Mouse (Mus musculus) embryonic facial prominence, embryonic 14.5 days (tissue): ENCODE data around the gene Crebrf. TPM values are rescaled to one million over a fixed set of nuclear protein-coding genes. Genes with fewer than 3 reads are reported as not detected.

Experiments
- ATAC-seq: fragments of 200-750 bp; cut with Nextera tagmentation; 2 replicates; pipeline ENCODE4 v1.8.0; 2017; ENCODE audit warnings: low read depth, moderate number of reproducible peaks, moderate TSS enrichment
- DNase-seq: peaks from one replicate; pipeline ENCODE4 v3.0.0-alpha.2; 2015; ENCODE audit warnings: low spot score
- H3K27ac ChIP-seq: fragments of 300-500 bp; sonication (generic); replicated peaks from 2 replicates; pipeline ENCODE4 v1.5.1; 2014; ENCODE audit warnings: low read depth, mild to moderate bottlenecking, low read length, moderate library complexity
- H3K27me3 ChIP-seq: fragments of 300-500 bp; sonication (generic); replicated peaks from 2 replicates; pipeline ENCODE4 v1.6.1; 2014; ENCODE audit warnings: low read length; ENCODE audit not compliant: control insufficient read depth, insufficient read depth
- H3K36me3 ChIP-seq: fragments of 300-500 bp; sonication (generic); 2 replicates; pipeline ENCODE4 v1.6.1; 2014; ENCODE audit warnings: low read length, mixed read lengths; ENCODE audit not compliant: control insufficient read depth, insufficient read depth
- H3K4me1 ChIP-seq: fragments of 300-500 bp; sonication (generic); 2 replicates; pipeline ENCODE4 v1.6.1; 2014; ENCODE audit warnings: antibody characterized with exemption, low read length; ENCODE audit not compliant: control insufficient read depth, insufficient read depth
- H3K4me2 ChIP-seq: fragments of 300-500 bp; sonication (generic); 2 replicates; pipeline ENCODE4 v1.6.1; 2014; ENCODE audit warnings: low read depth, mild to moderate bottlenecking, low read length, moderate library complexity, mixed read lengths
- H3K4me3 ChIP-seq: fragments of 300-500 bp; sonication (generic); 2 replicates; pipeline ENCODE4 v1.5.1; 2014; ENCODE audit warnings: low read depth, mild to moderate bottlenecking, low read length
- H3K9ac ChIP-seq: fragments of 300-500 bp; sonication (generic); 2 replicates; pipeline ENCODE4 v1.6.1; 2014; ENCODE audit warnings: low read depth, mild to moderate bottlenecking, low read length, moderate library complexity, mixed read lengths
- H3K9me3 ChIP-seq: fragments of 300-500 bp; sonication (generic); 2 replicates; pipeline ENCODE4 v1.6.1; 2016; ENCODE audit warnings: low read length; ENCODE audit not compliant: control insufficient read depth
- WGBS: fragments of 180-500 bp; shearing (Covaris S2); extraction: QIAGEN DNeasy Blood & Tissue Kit; methylation state at CpG from one replicate; pipeline ENCODE4 v1.1.7; 2014; 5-methylcytosine and 5-hydroxymethylcytosine counted together
- polyA plus RNA-seq: library from polyadenylated mRNA; unstranded; fragments of >200 nt; fragmentation: Nextera tagmentation; extraction: Ambion mirVana; gene quantifications from 2 replicates; pipeline ENCODE4 v1.2.1, GENCODE M21; 2014

The Crebrf gene
- polyA plus RNA-seq, 1 experiment from 2014 or later = 5.1 TPM

DNA sequence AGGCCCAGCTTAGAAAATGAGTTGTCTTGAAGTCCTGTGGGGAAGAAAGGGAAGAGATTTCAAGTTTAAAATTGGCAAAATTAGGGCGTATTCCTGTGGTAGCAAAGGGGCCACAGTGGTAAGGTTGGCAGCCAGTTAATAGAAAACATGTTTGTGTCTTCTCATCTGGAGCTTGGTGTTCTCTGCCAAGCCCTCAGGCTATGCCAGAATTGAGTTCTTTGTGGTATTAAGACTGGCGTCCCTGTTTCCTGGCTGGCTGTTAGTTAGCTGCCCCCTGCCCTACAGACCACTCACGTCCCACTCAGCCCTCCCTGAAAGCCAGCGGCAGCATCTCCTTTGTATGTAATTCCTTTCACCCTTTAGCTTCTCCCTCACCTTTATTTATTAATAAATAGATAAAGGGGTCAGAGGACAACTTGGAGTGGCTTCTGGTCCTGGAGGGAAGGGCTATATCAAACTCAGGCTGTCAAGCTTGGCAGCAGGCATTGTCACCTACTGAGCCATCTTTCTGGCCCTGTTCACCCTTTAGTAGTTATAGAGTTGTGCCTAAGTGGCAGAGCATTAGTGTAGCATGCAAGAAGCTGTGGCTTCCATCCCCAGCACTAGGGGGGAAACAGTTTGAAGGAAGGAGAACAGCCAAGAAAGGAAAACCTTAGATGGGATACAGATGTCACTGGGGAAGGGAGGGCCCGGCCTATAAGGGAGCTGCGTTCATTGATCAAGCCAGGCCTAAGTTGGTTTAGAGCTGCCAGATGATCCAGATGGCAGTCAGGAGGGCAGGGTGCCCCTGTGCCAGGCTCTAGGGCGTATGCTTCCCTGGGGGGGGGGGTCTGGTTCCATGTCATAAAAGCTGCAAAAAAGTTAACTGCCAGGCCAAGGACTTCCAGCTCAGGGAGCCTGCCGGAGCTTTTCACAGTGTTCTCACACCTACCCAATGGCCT lies 26.4 kb upstream of the Crebrf start:
- Histone ChIP-seq H3K36me3 (peaks cover 11% of the 10 kb centered on the region), H3K4me3 (no peak overlapping the region), H3K27ac (peak overlapping the region; percentile 83), H3K9ac (peak overlapping the region; percentile 12; the same call in 1 of the 2 replicates), H3K4me1 (peaks cover 23% of the 10 kb centered on the region), H3K9me3 (no peaks in the 10 kb centered on the region), H3K4me2 (peak overlapping the region; percentile 4; the same call in 1 of the 2 replicates), H3K27me3 (no peaks in the 10 kb centered on the region)
- ATAC-seq (peak; percentile 64), DNase-seq (peak; percentile 79)
- 45% methylated on average over 8 of the region's 8 CpGs for WGBS

DNA sequence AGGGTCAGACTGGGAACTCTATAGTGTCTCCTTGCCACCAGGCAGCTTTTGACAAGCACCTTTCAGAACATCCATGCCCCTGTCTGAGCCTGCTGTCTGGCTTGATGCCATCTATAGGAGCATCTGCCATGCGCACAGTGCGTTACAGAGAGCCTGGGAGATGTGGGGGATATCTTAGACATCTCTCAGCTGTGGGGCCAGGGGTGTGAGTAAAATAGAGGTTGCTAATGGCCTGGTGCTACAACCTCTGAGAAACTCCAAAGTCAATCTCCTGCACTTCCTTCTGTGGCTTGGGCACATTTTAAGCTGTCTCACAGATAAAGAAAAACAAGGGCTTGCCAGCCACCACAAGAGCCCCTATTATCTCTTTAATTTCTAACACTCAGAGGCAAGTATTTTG lies 25.6 kb upstream of the Crebrf start:
- 55% methylated on average over 2 of the region's 2 CpGs for WGBS
- H3K9ac ChIP-seq = peak overlapping the region; percentile 12; the same call in 1 of the 2 replicates
- H3K27ac ChIP-seq = peak overlapping the region; percentile 83
- H3K4me3 ChIP-seq = no peak overlapping the region
- no peak for DNase-seq
- no peaks in the 10 kb centered on the region for H3K27me3 ChIP-seq
- peaks cover 4% of the 10 kb centered on the region for H3K36me3 ChIP-seq
- H3K9me3 ChIP-seq = no peaks in the 10 kb centered on the region
- 0 out of 2 replicates have a peak overlapping the region, but pooled peaks have one; percentile 4 for H3K4me2 ChIP-seq
- H3K4me1 ChIP-seq = peaks cover 25% of the 10 kb centered on the region
- no peak for ATAC-seq

DNA sequence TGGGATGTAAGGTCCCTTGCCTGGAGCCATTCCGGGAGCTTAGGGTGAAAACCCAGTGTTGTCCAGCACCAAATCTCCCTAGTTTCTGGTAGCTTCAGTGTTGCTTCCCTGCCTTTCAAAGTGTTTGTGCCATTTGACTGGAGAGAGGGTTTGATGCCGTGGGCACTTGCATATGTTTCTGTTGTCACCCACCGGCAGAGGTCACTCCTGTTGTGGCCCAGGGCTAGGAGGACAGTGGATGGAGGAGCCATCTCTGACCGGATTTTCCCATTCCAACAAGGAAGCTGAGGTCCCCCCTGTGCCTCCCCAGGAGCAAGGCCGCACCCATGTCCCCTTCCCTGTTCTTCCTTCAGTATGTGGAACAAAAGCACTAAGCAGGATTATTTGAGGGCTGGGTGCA lies 25.2 kb upstream of the Crebrf start:
- no peak overlapping the region for H3K9ac ChIP-seq
- no peak for ATAC-seq
- no peak overlapping the region for H3K4me2 ChIP-seq
- no peaks in the 10 kb centered on the region for H3K36me3 ChIP-seq
- no peak for DNase-seq
- 73% methylated on average over 5 of the region's 5 CpGs for WGBS
- no peaks in the 10 kb centered on the region for H3K9me3 ChIP-seq
- H3K27ac ChIP-seq = peak overlapping the region; percentile 83
- peaks cover 25% of the 10 kb centered on the region for H3K4me1 ChIP-seq
- H3K27me3 ChIP-seq = no peaks in the 10 kb centered on the region
- H3K4me3 ChIP-seq = no peak overlapping the region

DNA sequence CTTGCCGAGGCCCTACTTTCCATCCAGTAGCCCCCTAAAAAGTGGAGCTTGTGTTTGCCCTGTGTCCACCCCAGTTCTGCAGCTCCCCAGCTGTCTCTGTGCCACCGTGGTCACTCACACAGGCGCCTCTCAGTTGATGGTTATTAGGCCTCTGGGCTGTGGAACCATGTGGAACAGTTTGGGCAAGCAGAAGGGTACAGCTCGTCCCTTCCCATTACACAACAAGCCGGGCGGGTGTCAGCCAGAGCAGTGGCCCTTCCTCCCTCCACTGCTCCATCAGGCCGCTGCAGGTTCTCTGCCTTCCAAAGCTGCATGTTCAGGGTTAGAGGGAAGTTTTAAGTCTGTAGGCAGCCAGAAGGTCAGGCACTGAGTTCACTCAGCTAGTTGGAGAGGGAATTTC lies 24.3 kb upstream of the Crebrf start:
- H3K9ac ChIP-seq = no peak overlapping the region
- H3K4me3 ChIP-seq = no peak overlapping the region
- no peaks in the 10 kb centered on the region for H3K9me3 ChIP-seq
- peaks cover 25% of the 10 kb centered on the region for H3K4me1 ChIP-seq
- DNase-seq (no peak), ATAC-seq (no peak)
- no peak overlapping the region for H3K27ac ChIP-seq
- H3K4me2 ChIP-seq = no peak overlapping the region
- H3K36me3 ChIP-seq = peaks cover 5% of the 10 kb centered on the region
- WGBS = 91% methylated on average over 7 of the region's 7 CpGs
- no peaks in the 10 kb centered on the region for H3K27me3 ChIP-seq

DNA sequence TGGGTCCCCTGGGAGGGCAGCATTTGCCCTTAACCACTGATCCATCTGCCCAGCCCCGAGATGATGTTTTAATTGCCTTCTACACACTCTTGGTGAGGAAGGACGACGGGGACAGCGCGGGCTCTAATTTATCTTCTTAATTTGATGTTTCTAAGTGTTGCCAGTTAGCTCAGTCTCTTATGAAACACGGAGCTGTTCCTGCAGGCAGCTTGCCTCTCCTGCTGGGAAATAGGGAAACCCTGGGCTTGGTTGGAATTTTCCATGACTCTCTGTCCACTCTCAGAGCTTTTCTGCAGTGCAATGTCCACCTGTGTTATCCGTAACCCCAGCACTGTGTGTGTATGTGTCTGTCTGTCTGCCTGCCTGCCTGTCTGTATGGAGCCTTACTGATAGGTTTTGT lies 22.0 kb upstream of the Crebrf start:
- H3K27ac ChIP-seq = peak overlapping the region; percentile 40
- WGBS = 85% methylated on average over 7 of the region's 7 CpGs
- H3K36me3 ChIP-seq = peaks cover 26% of the 10 kb centered on the region
- no peak overlapping the region for H3K9ac ChIP-seq
- no peak for DNase-seq
- no peak overlapping the region for H3K4me3 ChIP-seq
- no peak overlapping the region for H3K4me2 ChIP-seq
- H3K27me3 ChIP-seq = no peaks in the 10 kb centered on the region
- H3K4me1 ChIP-seq = peaks cover 23% of the 10 kb centered on the region
- no peak for ATAC-seq
- no peaks in the 10 kb centered on the region for H3K9me3 ChIP-seq

DNA sequence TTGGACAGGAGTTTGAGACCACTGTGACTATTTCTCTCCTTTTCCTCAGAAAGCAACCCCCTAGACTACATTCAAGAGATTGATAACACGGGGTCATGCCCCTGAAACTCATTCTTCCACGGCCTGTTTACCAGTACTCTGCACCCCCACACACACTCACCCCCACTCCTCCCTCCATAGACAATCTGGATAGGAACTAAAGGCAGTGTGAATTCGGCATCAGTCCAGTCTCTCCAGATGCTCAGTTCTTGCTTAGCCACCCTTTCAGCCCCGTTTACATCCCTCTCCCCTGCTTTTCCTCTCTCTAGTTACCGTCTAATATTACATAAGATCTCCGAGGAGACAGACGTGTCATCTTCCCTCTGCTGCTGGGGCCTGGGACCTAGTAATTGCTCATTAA lies 21.3 kb upstream of the Crebrf start:
- Histone ChIP-seq H3K9me3 (no peaks in the 10 kb centered on the region), H3K4me1 (peaks cover 16% of the 10 kb centered on the region), H3K4me2 (no peak overlapping the region), H3K27me3 (no peaks in the 10 kb centered on the region), H3K27ac (peak overlapping the region; percentile 44; the same call in 1 of the 2 replicates), H3K36me3 (peaks cover 32% of the 10 kb centered on the region), H3K9ac (no peak overlapping the region), H3K4me3 (no peak overlapping the region)
- ATAC-seq = peak; percentile 64; the same call in 1 of the 2 replicates
- 60% methylated on average over 7 of the region's 7 CpGs for WGBS
- no peak for DNase-seq

DNA sequence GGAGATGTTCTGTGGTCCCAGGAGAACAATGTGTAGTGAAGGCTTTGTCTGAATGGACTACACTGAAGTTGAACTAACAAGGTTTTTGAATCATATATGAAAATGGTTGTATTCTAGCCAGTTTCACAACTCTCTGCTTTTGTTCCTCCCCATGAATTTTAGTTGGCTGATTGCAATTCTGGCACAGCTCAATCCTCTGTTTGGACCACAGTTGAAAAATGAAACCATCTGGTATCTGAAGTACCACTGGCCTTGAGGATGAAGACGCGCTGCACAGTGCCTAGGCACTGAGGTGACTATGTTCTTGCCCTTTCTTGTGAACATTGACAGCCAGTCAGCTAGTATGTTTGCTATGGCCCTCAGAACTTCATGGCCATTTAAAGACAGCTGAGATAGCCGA lies 20.3 kb upstream of the Crebrf start:
- DNase-seq (no peak), ATAC-seq (no peak)
- H3K9ac ChIP-seq = no peak overlapping the region
- WGBS = 92% methylated on average over 3 of the region's 3 CpGs
- no peak overlapping the region for H3K4me3 ChIP-seq
- H3K4me1 ChIP-seq = peaks cover 6% of the 10 kb centered on the region
- H3K27me3 ChIP-seq = no peaks in the 10 kb centered on the region
- peaks cover 42% of the 10 kb centered on the region for H3K36me3 ChIP-seq
- no peak overlapping the region for H3K27ac ChIP-seq
- H3K4me2 ChIP-seq = no peak overlapping the region
- no peaks in the 10 kb centered on the region for H3K9me3 ChIP-seq

DNA sequence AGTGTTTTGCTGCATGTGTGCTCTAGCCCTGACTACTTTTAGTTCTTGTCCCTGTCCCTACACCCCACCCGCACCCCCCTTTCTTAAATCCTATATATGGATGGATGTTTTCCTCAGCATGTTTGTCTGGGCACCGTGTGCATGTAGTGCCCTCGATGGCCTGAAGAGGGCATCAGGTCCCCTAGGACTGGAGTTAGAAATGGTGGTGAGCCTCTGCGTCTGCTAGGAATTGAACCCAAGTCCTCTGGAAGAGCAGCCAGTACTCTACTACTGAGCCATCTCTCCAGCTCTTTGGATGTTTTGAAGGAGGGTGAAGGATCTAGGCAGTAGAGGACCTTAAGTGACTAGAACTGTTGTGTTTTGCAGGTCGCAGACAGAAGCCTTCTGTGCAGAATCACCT lies 16.6 kb upstream of the Crebrf start:
- WGBS = 89% methylated on average over 5 of the region's 5 CpGs

More for the DNA sequence above, 16.6 kb upstream of the Crebrf start:
- DNase-seq (no peak), ATAC-seq (no peak)
- H3K9me3 ChIP-seq = no peaks in the 10 kb centered on the region
- 0 out of 2 replicates have a peak, but pooled peaks cover 3% of the 10 kb centered on the region for H3K4me1 ChIP-seq
- H3K9ac ChIP-seq = no peak overlapping the region
- H3K27me3 ChIP-seq = no peaks in the 10 kb centered on the region
- H3K36me3 ChIP-seq = peaks cover 59% of the 10 kb centered on the region
- no peak overlapping the region for H3K4me3 ChIP-seq
- no peak overlapping the region for H3K27ac ChIP-seq
- H3K4me2 ChIP-seq = no peak overlapping the region
